Mouse (Mus musculus) lung, postnatal 25 days (tissue): Measurements from ENCODE around the gene Il2rb.

Experiments used
- DNase-seq: peaks from one replicate; pipeline ENCODE4 v3.0.0; 2022; ENCODE audit warnings: low spot score

The Il2rb gene

GRCm38 (mm10) chr15:78494968-78495406 is at the start of gene Il2rb:
TSS of gene Il2rb (minus strand) at chr15:78495271.
- DNase-seq = no peak

GRCm38 (mm10) chr15:78544561-78545001 is 49.5 kb upstream of the Il2rb start, which contains the start of gene Sstr3:
TSS of gene Sstr3 (minus strand) at chr15:78544685.
- DNase-seq = no peak

GRCm38 (mm10) chr15:78544041-78544440 is 49.0 kb upstream of the Il2rb start:
- DNase-seq = no peak

- no peak for DNase-seq
Measured at GRCm38 (mm10) chr15:78542767-78543303, 47.8 kb upstream of the Il2rb start.

GRCm38 (mm10) chr15:78542098-78542766 is 47.2 kb upstream of the Il2rb start:
- DNase-seq = no peak

- DNase-seq = no peak
Measured at GRCm38 (mm10) chr15:78541606-78542005, 46.5 kb upstream of the Il2rb start.

- DNase-seq = no peak
Measured at GRCm38 (mm10) chr15:78541036-78541435, 46.0 kb upstream of the Il2rb start.

GRCm38 (mm10) chr15:78535723-78536421 is 40.8 kb upstream of the Il2rb start:
- no peak for DNase-seq

GRCm38 (mm10) chr15:78533346-78533835 is 38.3 kb upstream of the Il2rb start:
- no peak for DNase-seq

- DNase-seq = peak; percentile 75
Measured at GRCm38 (mm10) chr15:78532566-78533345, 37.7 kb upstream of the Il2rb start.

GRCm38 (mm10) chr15:78531901-78532469 is 36.9 kb upstream of the Il2rb start:
- DNase-seq = peak; percentile 98

GRCm38 (mm10) chr15:78531451-78531720 is 36.3 kb upstream of the Il2rb start:
- no peak for DNase-seq

- DNase-seq = peak; percentile 56
Measured at GRCm38 (mm10) chr15:78530671-78531450, 35.8 kb upstream of the Il2rb start, which contains the start of gene C1qtnf6. TSS of gene C1qtnf6 (minus strand) at chr15:78531416.

- DNase-seq = no peak
Measured at GRCm38 (mm10) chr15:78530141-78530540, 35.1 kb upstream of the Il2rb start.

- DNase-seq = peak; percentile 64
Measured at GRCm38 (mm10) chr15:78529428-78529990, 34.4 kb upstream of the Il2rb start.

- no peak for DNase-seq
Measured at GRCm38 (mm10) chr15:78528726-78529411, 33.8 kb upstream of the Il2rb start.

GRCm38 (mm10) chr15:78527973-78528372 is 32.9 kb upstream of the Il2rb start:
- DNase-seq = no peak

- DNase-seq = no peak
Measured at GRCm38 (mm10) chr15:78524163-78524562, 29.1 kb upstream of the Il2rb start.

- DNase-seq = no peak
Measured at GRCm38 (mm10) chr15:78521892-78522291, 26.8 kb upstream of the Il2rb start.

- DNase-seq = no peak
Measured at GRCm38 (mm10) chr15:78521331-78521730, 26.3 kb upstream of the Il2rb start.
